8 mouse cellular contexts compared by ENCODE assay signal in the genomic region with DNA sequence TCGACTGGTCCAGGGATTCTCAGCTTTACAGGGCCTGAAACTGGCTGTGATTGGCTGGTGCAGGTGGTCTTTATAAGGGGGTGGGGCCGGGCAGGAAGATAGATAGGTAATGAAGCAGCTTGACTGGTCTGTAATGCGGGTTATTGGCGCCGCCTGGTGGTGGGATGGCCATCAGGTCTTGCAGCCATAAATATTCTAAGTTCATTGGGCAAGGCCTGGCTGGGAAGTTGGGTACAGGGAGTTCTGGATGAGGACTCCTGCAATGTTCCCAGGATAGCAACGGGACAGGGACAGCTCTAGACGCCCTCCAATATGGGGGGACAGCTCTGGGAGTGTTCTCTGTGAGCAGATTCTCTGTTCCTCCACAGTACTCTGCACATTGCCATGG. TPM values are rescaled to one million over a fixed set of nuclear protein-coding genes. Genes with fewer than 3 reads are reported as not detected.
DNase-seq lines count a peak whose midpoint lies in the region; ATAC-seq and TF ChIP-seq lines count a peak whose summit lies in the region.

No protein-coding gene starts in this region.

- WGBS in forebrain, embryonic 14.5 days: 2% methylated on average over 7 of the region's 7 CpGs

- H3K4me3 ChIP-seq in E14TG2a.4 (replicated peaks; ENCODE audit: low read length): peak overlapping the region; percentile 71
- H3K4me3 ChIP-seq in forebrain, embryonic 14.5 days (ENCODE audit: low read depth, low read length): peak overlapping the region; percentile 5; the same call in 1 of the 2 replicates

- intact Hi-C loops in heart, postnatal 14 days (cut with DNase I): loop anchor here (1.0 to 10.0 kb wide), 4 partner anchors 32 to 223 kb away; no protein-coding TSS in a partner anchor

- H3K9ac ChIP-seq in forebrain, embryonic 14.5 days (ENCODE audit: low read length): no peak overlapping the region

- peak; percentile 94 for TF ChIP-seq CTCF in E14TG2a.4 (conservative IDR thresholded peaks at IDR 0.05; ENCODE audit: low read length)

- H3K4me1 ChIP-seq in E14TG2a.4 (replicated peaks; ENCODE audit: low read depth, low read length): peaks cover 39% of the 10 kb centered on the region
- H3K4me1 ChIP-seq in forebrain, embryonic 14.5 days (ENCODE audit: control insufficient read depth, insufficient read depth, low read length): no peaks in the 10 kb centered on the region

- ATAC-seq in forebrain, embryonic 14.5 days: peak; percentile 90
- peak; percentile 31; the same call in 1 of the 2 replicates for ATAC-seq in neutrophil, adult 5-6 weeks (ENCODE audit: extremely low read depth, insufficient number of reproducible peaks, low FRiP score, poor library complexity, severe bottlenecking)

- H3K4me2 ChIP-seq in forebrain, embryonic 14.5 days (ENCODE audit: low read length): peak overlapping the region; percentile 32

- H3K27ac ChIP-seq in forebrain, embryonic 14.5 days (ENCODE audit: low read depth, low read length): no peak overlapping the region

- peaks cover 16% of the 10 kb centered on the region for H3K27me3 ChIP-seq in E14TG2a.4 (ENCODE audit: insufficient read depth, low read length)
- H3K27me3 ChIP-seq in forebrain, embryonic 14.5 days (replicated peaks; ENCODE audit: control insufficient read depth, insufficient read depth, low read length): no peaks in the 10 kb centered on the region

- H3K9me3 ChIP-seq in E14TG2a.4 (ENCODE audit: low read length): no peaks in the 10 kb centered on the region
- H3K9me3 ChIP-seq in forebrain, embryonic 14.5 days (replicated peaks; ENCODE audit: control insufficient read depth, low read length): peaks cover 4% of the 10 kb centered on the region; the same call in 1 of the 2 replicates

- peaks cover 8% of the 10 kb centered on the region for H3K36me3 ChIP-seq in E14TG2a.4 (ENCODE audit: insufficient read depth, low read length)
- H3K36me3 ChIP-seq in forebrain, embryonic 14.5 days (ENCODE audit: control insufficient read depth, insufficient read depth, low read length): 0 out of 2 replicates have a peak, but pooled peaks cover 3% of the 10 kb centered on the region

- peak; percentile 68 for DNase-seq in c-Kit-positive CD71-positive TER-119-positive erythroid progenitor cells, embryonic 14.5 days (ENCODE audit: low spot score)
- peak; percentile 90 for DNase-seq in forebrain, embryonic 14.5 days (ENCODE audit: low spot score)
- DNase-seq in heart, postnatal 14 days: peak; percentile 88 to 91
- DNase-seq in layer of hippocampus, adult 11-12 months (ENCODE audit: low spot score): peak; percentile 95
- DNase-seq in lung, adult 18-20 months: peak; percentile 79 to 86
- peak; percentile 77 for DNase-seq in testis, postnatal 14 days (ENCODE audit: low spot score)

RNA-seq across cellular contexts. Expression of a gene that starts 11.6 kb away (rescaled TPM):
- polyA plus RNA-seq in forebrain, embryonic 14.5 days (2014; fragmentation: Nextera tagmentation; extraction: Ambion mirVana): 53.9 and 62.4 TPM in 2 replicates
- total RNA-seq in heart, postnatal 14 days (2021): 10 to 100 TPM; 13.4 to 13.6 TPM
- total RNA-seq in neutrophil, adult 5-6 weeks (2017): 21.9 and 22.2 TPM in 2 replicates

RNA-seq across cellular contexts. Expression of a gene that starts 15.6 kb away (rescaled TPM):
- polyA plus RNA-seq in forebrain, embryonic 14.5 days (2014; fragmentation: Nextera tagmentation; extraction: Ambion mirVana): 9.4 and 11.1 TPM in 2 replicates
- total RNA-seq in heart, postnatal 14 days (2021): under 1 TPM; 0.74 to 0.98 TPM
- not detected in 2 replicates for total RNA-seq in neutrophil, adult 5-6 weeks (2017)

RNA-seq across cellular contexts. Expression of a gene that starts 23.3 kb away (rescaled TPM):
- 1.2 and 2.9 TPM in 2 replicates for polyA plus RNA-seq in forebrain, embryonic 14.5 days (2014; fragmentation: Nextera tagmentation; extraction: Ambion mirVana)
- under 1 TPM; 0.79 to 0.85 TPM for total RNA-seq in heart, postnatal 14 days (2021)
- not detected in 2 replicates for total RNA-seq in neutrophil, adult 5-6 weeks (2017)

RNA-seq across cellular contexts. Expression of a gene that starts 47.8 kb away (rescaled TPM):
- 36.9 and 39.3 TPM in 2 replicates for polyA plus RNA-seq in forebrain, embryonic 14.5 days (2014; fragmentation: Nextera tagmentation; extraction: Ambion mirVana)
- total RNA-seq in heart, postnatal 14 days (2021): 10 to 100 TPM; 45.6 to 49.3 TPM
- total RNA-seq in neutrophil, adult 5-6 weeks (2017): 33.1 and 37.7 TPM in 2 replicates

RNA-seq across cellular contexts. Expression of a gene that starts 53.8 kb away (rescaled TPM):
- 54.8 and 67.8 TPM in 2 replicates for polyA plus RNA-seq in forebrain, embryonic 14.5 days (2014; fragmentation: Nextera tagmentation; extraction: Ambion mirVana)
- 100 to 1,000 TPM; 242 to 246 TPM for total RNA-seq in heart, postnatal 14 days (2021)
- 104 and 115 TPM in 2 replicates for total RNA-seq in neutrophil, adult 5-6 weeks (2017)
